Mouse (Mus musculus) heart, embryonic 16.5 days (tissue): ENCODE data around the gene Krtap3-2. TPM values are rescaled to one million over a fixed set of nuclear protein-coding genes. Genes with fewer than 3 reads are reported as not detected.

Source experiments
- ATAC-seq: fragments of 200-750 bp; cut with Nextera tagmentation; replicated peaks from 2 replicates; pipeline ENCODE4 v1.8.0; 2017; ENCODE audit warnings: moderate number of reproducible peaks; ENCODE audit not compliant: insufficient read depth, low FRiP score; ENCODE audit errors: extremely low read depth
- H3K27ac ChIP-seq: fragments of 300-500 bp; sonication (generic); 2 replicates; pipeline ENCODE4 v1.5.1; 2014; ENCODE audit warnings: mild to moderate bottlenecking, low read length, control low read depth, moderate library complexity
- H3K27me3 ChIP-seq: fragments of 300-500 bp; sonication (generic); 2 replicates; pipeline ENCODE4 v1.6.1; 2014; ENCODE audit warnings: low read length, mixed read lengths; ENCODE audit not compliant: control insufficient read depth, insufficient read depth
- H3K36me3 ChIP-seq: fragments of 300-500 bp; sonication (generic); 2 replicates; pipeline ENCODE4 v1.6.1; 2014; ENCODE audit not compliant: control insufficient read depth, insufficient read depth
- H3K4me1 ChIP-seq: fragments of 300-500 bp; sonication (generic); 2 replicates; pipeline ENCODE4 v1.6.1; 2014; ENCODE audit warnings: low read length, mixed read lengths; ENCODE audit not compliant: control insufficient read depth, insufficient read depth
- H3K4me2 ChIP-seq: fragments of 300-500 bp; sonication (generic); 2 replicates; pipeline ENCODE4 v1.6.1; 2014; ENCODE audit warnings: low read depth, mild to moderate bottlenecking, control low read depth, low read length
- H3K4me3 ChIP-seq: fragments of 300-500 bp; sonication (generic); 2 replicates; pipeline ENCODE4 v1.5.1; 2014; ENCODE audit warnings: mild to moderate bottlenecking, control low read depth, low read length
- H3K9ac ChIP-seq: fragments of 300-500 bp; sonication (generic); 2 replicates; pipeline ENCODE4 v1.6.1; 2014; ENCODE audit warnings: low read length, control low read depth
- H3K9me3 ChIP-seq: fragments of 300-500 bp; sonication (generic); replicated peaks from 2 replicates; pipeline ENCODE4 v1.6.1; 2016; ENCODE audit warnings: low read length; ENCODE audit not compliant: control insufficient read depth
- WGBS: fragments of 180-500 bp; shearing (Covaris S2); extraction: QIAGEN DNeasy Blood & Tissue Kit; methylation state at CpG from one replicate; pipeline ENCODE4 v1.1.7; 2014; 5-methylcytosine and 5-hydroxymethylcytosine counted together
- polyA plus RNA-seq: library from polyadenylated mRNA; unstranded; fragments of >200 nt; fragmentation: Nextera tagmentation; extraction: Ambion mirVana; gene quantifications from 2 replicates; pipeline ENCODE4 v1.2.1, GENCODE M21; 2015

Krtap3-2 gene
- polyA plus RNA-seq, 1 experiment from 2014 or later: not detected

- 48% methylated on average over 9 of the region's 9 CpGs for WGBS
- Histone ChIP-seq H3K4me2 (no peak overlapping the region), H3K9ac (no peak overlapping the region), H3K36me3 (no peaks in the 10 kb centered on the region), H3K27me3 (no peaks in the 10 kb centered on the region), H3K27ac (no peak overlapping the region), H3K4me1 (no peaks in the 10 kb centered on the region), H3K9me3 (no peaks in the 10 kb centered on the region), H3K4me3 (no peak overlapping the region)
- no peak for ATAC-seq
Measured at GRCm38 (mm10) chr11:99539721-99540120, 16.9 kb downstream of the Krtap3-2 start.

- Histone ChIP-seq H3K4me1 (no peaks in the 10 kb centered on the region), H3K4me2 (no peak within 1 kb of the TSS), H3K36me3 (no peaks in the 10 kb centered on the region), H3K9ac (no peak within 1 kb of the TSS), H3K4me3 (no peak within 1 kb of the TSS), H3K27me3 (no peaks in the 10 kb centered on the region), H3K9me3 (no peaks in the 10 kb centered on the region), H3K27ac (no peak within 1 kb of the TSS)
- 73% methylated on average over 13 of the region's 13 CpGs for WGBS
- no peak for ATAC-seq
Measured at GRCm38 (mm10) chr11:99521288-99521860, 35.3 kb downstream of the Krtap3-2 start, which contains the start of gene Krt39. Gene Krt39 (minus strand): TSS chr11:99521338.

- H3K4me3 ChIP-seq: no peak overlapping the region
- H3K27ac ChIP-seq: no peak overlapping the region
- ATAC-seq: no peak
- no peak overlapping the region for H3K4me2 ChIP-seq
- no peaks in the 10 kb centered on the region for H3K9me3 ChIP-seq
- H3K27me3 ChIP-seq: no peaks in the 10 kb centered on the region
- no peaks in the 10 kb centered on the region for H3K4me1 ChIP-seq
- 70% methylated on average over 8 of the region's 8 CpGs for WGBS
- H3K9ac ChIP-seq: no peak overlapping the region
- no peaks in the 10 kb centered on the region for H3K36me3 ChIP-seq
Measured at GRCm38 (mm10) chr11:99514098-99514497, 42.6 kb downstream of the Krtap3-2 start.

Other genes with a start within 250 kb of the Krtap3-2 start
- gene Krt25, start 233.9 kb downstream of the Krtap3-2 start, polyA plus RNA-seq: 0.07 and 0.10 TPM in 2 replicates
- not detected in 2 replicates for gene Krt26, start 218.9 kb downstream of the Krtap3-2 start, polyA plus RNA-seq
- not detected in 2 replicates for gene Krt27, start 205.7 kb downstream of the Krtap3-2 start, polyA plus RNA-seq
- gene Krt28, start 181.9 kb downstream of the Krtap3-2 start, polyA plus RNA-seq: 0.09 TPM in 1 of 2 replicates, not detected in the other
- 13.2 and 14.1 TPM in 2 replicates for gene Krt10, start 167.5 kb downstream of the Krtap3-2 start, polyA plus RNA-seq
- 0.07 TPM in 1 of 2 replicates, not detected in the other for gene Krt12, start 134.6 kb downstream of the Krtap3-2 start, polyA plus RNA-seq
- gene Krt20, start 118.7 kb downstream of the Krtap3-2 start, polyA plus RNA-seq: 0.54 and 2.5 TPM in 2 replicates
- 0.46 and 0.70 TPM in 2 replicates for gene Krt23, start 63.7 kb downstream of the Krtap3-2 start, polyA plus RNA-seq
- gene Krt39, start 35.5 kb downstream of the Krtap3-2 start, polyA plus RNA-seq: not detected in 2 replicates
- not detected in 2 replicates for gene Krt40, start 13.7 kb downstream of the Krtap3-2 start, polyA plus RNA-seq
- not detected in 2 replicates for gene Krtap3-3, start 6.0 kb downstream of the Krtap3-2 start, polyA plus RNA-seq
- gene Gm11939, start 2.6 kb upstream of the Krtap3-2 start, polyA plus RNA-seq: not detected in 2 replicates
- not detected in 2 replicates for gene Krtap3-1, start 9.8 kb upstream of the Krtap3-2 start, polyA plus RNA-seq
- gene Krtap1-5, start 24.2 kb upstream of the Krtap3-2 start, polyA plus RNA-seq: not detected in 2 replicates
- not detected in 2 replicates for gene Krtap1-4, start 26.8 kb upstream of the Krtap3-2 start, polyA plus RNA-seq
- gene Krtap1-3, start 34.5 kb upstream of the Krtap3-2 start, polyA plus RNA-seq: not detected in 2 replicates
- not detected in 2 replicates for gene Krtap9-3, start 41.3 kb upstream of the Krtap3-2 start, polyA plus RNA-seq
- gene Gm11938, start 46.5 kb upstream of the Krtap3-2 start, polyA plus RNA-seq: not detected in 2 replicates
- gene Gm11937, start 53.3 kb upstream of the Krtap3-2 start, polyA plus RNA-seq: not detected in 2 replicates
- not detected in 2 replicates for gene Krtap2-4, start 58.0 kb upstream of the Krtap3-2 start, polyA plus RNA-seq
- gene Gm11562, start 63.6 kb upstream of the Krtap3-2 start, polyA plus RNA-seq: not detected in 2 replicates
- not detected in 2 replicates for gene Krtap4-1, start 71.4 kb upstream of the Krtap3-2 start, polyA plus RNA-seq
- gene Krtap4-2, start 78.2 kb upstream of the Krtap3-2 start, polyA plus RNA-seq: not detected in 2 replicates
- not detected in 2 replicates for gene Krtap4-7, start 87.2 kb upstream of the Krtap3-2 start, polyA plus RNA-seq
- not detected in 2 replicates for gene Gm11555, start 93.4 kb upstream of the Krtap3-2 start, polyA plus RNA-seq
- gene Gm11563, start 102.1 kb upstream of the Krtap3-2 start, polyA plus RNA-seq: not detected in 2 replicates
- not detected in 2 replicates for gene Krtap4-6, start 109.1 kb upstream of the Krtap3-2 start, polyA plus RNA-seq
- gene Gm14190, start 133.9 kb upstream of the Krtap3-2 start, polyA plus RNA-seq: not detected in 2 replicates
- gene Gm14180, start 177.4 kb upstream of the Krtap3-2 start, polyA plus RNA-seq: not detected in 2 replicates
- gene Gm11595, start 216.1 kb upstream of the Krtap3-2 start, polyA plus RNA-seq: not detected in 2 replicates
- gene Krtap4-8, start 223.9 kb upstream of the Krtap3-2 start, polyA plus RNA-seq: not detected in 2 replicates
- gene Krtap4-9, start 228.3 kb upstream of the Krtap3-2 start, polyA plus RNA-seq: not detected in 2 replicates
- not detected in 2 replicates for gene Gm11596, start 236.6 kb upstream of the Krtap3-2 start, polyA plus RNA-seq
- not detected in 2 replicates for gene Gm11569, start 242.1 kb upstream of the Krtap3-2 start, polyA plus RNA-seq
- not detected in 2 replicates for gene Gm11554, start 247.6 kb upstream of the Krtap3-2 start, polyA plus RNA-seq